Mouse (Mus musculus) layer of hippocampus, postnatal 14 days (tissue): ENCODE measurements around the gene Itm2c. TPM values are rescaled to one million over a fixed set of nuclear protein-coding genes. Genes with fewer than 3 reads are reported as not detected.
A peak's percentile ranks its signal among the peaks of the same experiment; 100 is the strongest.

Experiments used
- DNase-seq, 2 experiments: peaks; one replicate each; pipeline ENCODE4 v3.0.0; 2021 to 2022; ENCODE audit warnings: low spot score in 2 of 2, mixed read lengths in 1 of 2
- long read RNA-seq, 2 experiments: library from polyadenylated mRNA; stranded (forward); transcript quantifications; one replicate each; pipeline ENCODE4 v2.0.0; 2021
- total RNA-seq, 2 experiments: library from RNA; stranded (reverse); gene quantifications; 2 replicates each; pipeline ENCODE4 v1.2.3; 2021

Gene Itm2c
- 100 to 1,000 TPM; 505 to 525 TPM for total RNA-seq
- long read RNA-seq, experiment 1, transcript Itm2c-202 (3 exons, 768 nt): minor isoform, 7 of 646 reads
- long read RNA-seq, experiment 1, transcript Itm2c-201 (6 exons, 2,230 nt): major isoform, 586 of 646 reads
- long read RNA-seq, experiment 1, partial matches to known transcripts: 42 of 646 reads
- long read RNA-seq, experiment 1, other reads (novel, unspliced or antisense): 11 of 646 reads
- long read RNA-seq, experiment 2, transcript Itm2c-201 (6 exons, 2,230 nt): major isoform, 609 of 686 reads
- long read RNA-seq, experiment 2, partial matches to known transcripts: 66 of 686 reads
- long read RNA-seq, experiment 2, other reads (novel, unspliced or antisense): 7 of 686 reads

- peak; percentile 84 to 91 for DNase-seq
Measured at GRCm38 (mm10) chr1:85894231-85894747, at the start of gene Itm2c. Gene Itm2c, plus strand, starts transcription at chr1:85894281.

- DNase-seq: no peak
Measured at GRCm38 (mm10) chr1:85844981-85845380, 49.1 kb upstream of the Itm2c start.

- no peak for DNase-seq
Measured at GRCm38 (mm10) chr1:85845476-85845875, 48.6 kb upstream of the Itm2c start.

DNA sequence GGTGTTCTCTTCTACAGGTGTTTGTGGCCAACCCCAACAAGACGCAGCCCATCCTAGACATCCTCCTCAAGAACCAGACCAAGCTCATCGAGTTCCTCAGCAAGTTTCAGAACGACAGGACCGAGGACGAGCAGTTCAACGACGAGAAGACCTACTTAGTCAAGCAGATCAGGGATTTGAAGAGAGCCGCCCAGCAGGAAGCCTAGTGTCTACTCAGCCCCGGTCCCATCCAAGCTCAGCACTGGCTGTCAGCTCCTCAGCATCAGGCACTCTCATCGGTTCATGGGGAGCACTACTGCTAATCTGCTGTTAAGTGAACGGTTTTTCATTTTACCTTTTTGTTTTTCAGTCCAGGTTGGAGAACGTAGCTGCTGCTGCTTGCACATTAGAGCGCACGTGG, 45.1 kb upstream of the Itm2c start:
- DNase-seq: no peak

DNA sequence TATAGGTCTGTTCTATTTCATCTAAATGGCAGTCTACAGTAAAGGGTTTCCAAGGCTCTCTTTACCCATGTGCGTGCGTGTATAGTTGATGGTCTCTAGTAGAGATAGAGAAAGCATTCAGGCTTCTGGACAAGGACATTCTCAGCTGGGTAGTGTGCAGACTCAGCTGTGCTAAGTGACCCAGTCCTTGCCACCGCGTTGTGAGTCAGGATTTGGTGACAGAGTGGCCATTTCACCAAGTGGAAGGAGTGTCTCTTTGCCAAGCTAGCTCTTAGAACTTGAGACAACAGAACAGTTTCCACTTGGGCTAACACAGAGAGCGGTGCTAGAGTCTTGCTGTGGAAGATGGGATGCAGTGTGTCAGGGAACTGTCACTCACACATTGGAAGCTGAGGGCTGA, 43.2 kb upstream of the Itm2c start:
- DNase-seq: no peak

DNA sequence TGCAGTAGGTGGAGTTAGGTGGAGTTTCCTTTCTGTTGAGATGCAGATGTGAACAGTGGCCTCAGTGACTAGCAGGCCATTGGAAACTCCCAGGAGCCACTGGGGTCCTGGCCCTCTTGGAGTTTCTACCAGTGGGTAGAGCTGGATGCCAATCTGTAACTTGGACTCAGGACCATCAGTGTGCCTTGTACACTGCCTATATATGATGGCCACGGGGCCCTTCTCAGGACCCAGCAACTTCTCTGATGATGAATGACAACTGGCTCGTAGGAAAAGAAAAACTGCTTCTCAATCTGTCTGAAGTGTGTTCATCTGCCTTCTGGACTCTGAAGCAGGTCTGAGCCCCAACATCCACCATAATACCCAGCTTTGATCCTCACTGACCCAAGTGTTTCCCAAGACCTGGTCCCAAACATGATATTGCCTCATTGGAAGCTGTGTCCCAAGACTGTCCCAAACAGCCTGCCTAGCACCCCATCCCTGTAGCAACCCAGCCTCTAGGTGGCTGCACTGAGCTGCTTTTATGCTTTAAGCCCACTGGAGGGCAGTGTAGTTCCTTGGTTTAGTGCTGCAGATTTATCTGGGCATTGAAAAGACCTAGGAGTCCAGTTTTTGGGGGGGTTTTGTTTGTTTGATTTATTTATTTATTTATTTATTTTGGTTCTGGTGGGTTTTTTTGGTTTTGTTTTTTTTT, 40.9 kb upstream of the Itm2c start:
- peak; percentile 70 to 85 for DNase-seq

DNA sequence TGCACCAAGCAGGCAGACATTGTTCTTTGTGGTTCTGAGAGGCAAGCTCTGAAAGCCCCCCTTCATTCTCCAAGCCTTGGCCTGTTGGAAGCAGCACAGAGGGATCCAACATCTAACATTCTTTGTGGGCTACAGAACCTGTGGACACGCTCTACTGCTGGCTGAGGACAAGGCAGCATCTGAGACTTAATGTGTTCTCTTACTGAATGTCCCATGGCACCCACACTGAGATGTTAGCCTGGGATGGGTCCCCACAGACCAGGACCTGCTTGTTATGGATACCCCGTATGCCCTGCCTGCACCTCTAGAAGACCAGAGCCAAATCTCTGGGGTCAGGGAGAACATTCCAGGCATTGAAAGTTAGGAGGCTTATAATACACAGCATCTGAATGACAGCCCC, 40.2 kb upstream of the Itm2c start:
- DNase-seq: no peak

GRCm38 (mm10) chr1:85854475-85854874, 39.6 kb upstream of the Itm2c start:
- DNase-seq: no peak

- DNase-seq: no peak
Measured at GRCm38 (mm10) chr1:85856266-85856665, 37.8 kb upstream of the Itm2c start.

DNA sequence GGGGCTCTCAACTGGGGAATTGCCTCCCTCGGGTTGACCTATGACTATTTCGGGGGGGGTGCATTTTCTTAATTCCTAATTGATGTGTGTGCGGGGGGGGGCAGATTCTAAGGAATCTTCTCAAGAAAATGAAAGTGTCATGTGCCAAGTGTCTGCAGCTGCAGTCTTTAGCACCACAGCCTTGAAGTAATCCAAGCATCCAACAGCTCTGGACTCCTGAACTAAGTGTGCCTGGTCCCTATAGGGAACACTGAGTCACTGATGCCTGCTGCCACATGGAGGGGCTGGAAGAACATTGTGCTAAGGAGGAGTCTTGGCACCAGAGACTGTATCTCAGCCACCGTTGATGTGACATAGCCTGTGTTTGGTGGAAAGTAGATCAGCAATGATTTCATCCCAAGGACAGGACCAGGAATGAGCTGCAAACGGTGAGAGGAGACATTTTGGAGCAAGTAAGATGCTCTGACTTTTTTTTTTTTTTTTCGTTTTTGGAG, 36.8 kb upstream of the Itm2c start:
- no peak for DNase-seq

GRCm38 (mm10) chr1:85864383-85864782, 29.7 kb upstream of the Itm2c start:
- no peak for DNase-seq

DNA sequence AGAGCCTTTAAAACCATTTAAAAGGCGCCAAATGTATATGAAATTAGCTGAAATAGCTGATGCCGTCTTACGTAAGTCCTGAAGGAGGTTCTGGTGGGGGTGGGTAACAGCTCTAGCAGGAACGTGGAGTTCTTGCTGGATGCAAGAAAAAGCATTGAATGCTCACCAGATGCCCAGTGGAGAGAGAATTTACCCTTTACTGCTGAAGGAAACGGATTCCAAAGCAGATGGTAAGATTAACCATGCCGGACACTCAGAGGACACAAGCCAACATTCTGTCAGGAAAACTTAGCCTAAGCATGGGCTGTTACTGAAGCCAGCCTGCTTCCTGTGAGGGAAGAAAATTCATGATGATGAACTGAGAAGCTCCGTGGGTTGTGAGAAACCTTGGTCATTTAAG, 24.1 kb upstream of the Itm2c start:
- DNase-seq: peak in 1 of 2 experiments; percentile 42

DNA sequence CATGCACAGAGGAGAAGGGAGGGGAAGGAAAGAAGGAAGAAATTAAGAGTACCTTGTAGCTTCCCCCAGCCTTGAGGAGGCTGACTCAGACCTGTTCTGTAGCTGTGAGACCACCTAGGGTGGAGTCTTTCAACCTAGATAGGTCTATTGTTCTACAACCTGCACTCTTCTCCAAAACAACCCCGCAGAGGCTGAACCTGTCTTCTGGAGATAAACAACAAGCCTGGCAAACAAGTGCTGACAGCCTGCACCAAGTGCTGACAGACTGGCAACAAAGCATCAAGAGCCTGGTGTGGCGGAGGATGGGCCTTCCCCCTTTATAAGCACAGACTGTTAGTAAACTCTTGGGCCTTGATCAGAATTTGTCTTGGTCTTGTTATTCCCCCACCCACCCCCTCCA, 23.5 kb upstream of the Itm2c start:
- DNase-seq: peak in 1 of 2 experiments; percentile 38

DNA sequence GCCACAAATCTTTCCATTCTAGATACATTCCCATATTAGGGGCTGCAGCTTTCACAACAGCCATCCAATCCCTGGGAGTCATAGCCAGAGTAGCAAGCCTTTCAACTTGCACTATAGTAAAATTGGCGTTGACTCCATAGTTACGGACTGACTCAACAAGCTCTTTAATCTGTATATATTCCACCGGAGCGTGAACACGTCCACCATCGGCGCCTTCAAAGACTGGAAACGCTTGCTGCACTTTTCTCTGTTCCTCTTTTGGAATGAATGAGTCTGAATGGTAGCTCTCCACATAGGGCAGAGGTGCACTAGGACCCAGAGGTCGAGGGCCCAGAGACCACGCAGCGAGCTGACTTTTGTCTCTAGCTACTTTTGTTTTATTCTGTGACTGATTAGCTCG, 12.1 kb upstream of the Itm2c start:
- no peak for DNase-seq

DNA sequence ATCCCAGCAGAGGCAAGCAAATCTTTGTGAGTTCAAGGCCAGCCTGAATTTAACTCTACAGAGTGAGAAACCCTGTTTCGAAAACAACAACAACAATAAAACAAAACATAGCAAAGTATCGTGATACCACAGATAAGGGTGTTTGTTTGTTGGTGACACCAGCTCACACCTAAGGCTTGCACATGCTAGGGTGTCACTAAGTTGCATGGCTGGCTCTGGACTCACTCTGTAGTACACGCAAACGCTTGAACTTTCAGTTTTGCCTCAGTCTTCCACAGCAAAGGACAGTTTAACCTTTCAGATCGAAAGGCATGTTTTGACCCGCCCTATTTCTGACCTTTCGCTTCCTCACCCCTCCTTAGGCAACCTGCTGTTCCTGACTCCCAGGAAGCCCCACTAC, 6.9 kb upstream of the Itm2c start:
- DNase-seq: no peak

DNA sequence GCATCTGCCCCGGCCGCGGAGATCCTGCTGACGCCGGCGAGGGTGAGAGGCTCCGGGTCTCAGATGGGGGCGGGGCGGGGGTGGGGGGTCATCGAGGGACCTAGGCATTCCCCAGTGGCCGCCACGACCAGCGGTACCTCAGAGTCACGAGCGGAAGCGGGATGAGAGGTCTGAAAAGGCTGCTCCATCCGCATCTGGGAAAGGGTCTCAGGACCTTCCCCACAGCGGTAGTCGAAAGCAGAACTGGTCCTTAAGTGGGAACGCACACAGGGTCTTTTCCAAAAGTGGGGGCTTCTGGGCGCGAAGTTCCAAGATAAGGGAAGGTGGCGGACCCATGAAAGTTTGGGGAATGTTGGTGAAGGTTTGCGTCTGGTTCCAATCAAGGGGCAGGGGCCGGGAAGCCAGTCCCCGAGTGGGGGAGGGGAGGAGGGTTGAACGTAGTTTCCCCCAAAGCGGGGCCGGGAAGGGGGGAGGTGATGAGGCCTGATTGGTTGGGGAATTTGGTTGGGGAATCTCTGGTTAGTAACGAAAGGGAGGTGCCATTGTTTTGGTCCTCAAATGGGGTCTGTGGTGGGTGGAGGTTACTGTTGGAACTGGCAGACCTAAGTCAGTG, 773 bp downstream of the Itm2c start:
- peak; percentile 66 to 79 for DNase-seq

DNA sequence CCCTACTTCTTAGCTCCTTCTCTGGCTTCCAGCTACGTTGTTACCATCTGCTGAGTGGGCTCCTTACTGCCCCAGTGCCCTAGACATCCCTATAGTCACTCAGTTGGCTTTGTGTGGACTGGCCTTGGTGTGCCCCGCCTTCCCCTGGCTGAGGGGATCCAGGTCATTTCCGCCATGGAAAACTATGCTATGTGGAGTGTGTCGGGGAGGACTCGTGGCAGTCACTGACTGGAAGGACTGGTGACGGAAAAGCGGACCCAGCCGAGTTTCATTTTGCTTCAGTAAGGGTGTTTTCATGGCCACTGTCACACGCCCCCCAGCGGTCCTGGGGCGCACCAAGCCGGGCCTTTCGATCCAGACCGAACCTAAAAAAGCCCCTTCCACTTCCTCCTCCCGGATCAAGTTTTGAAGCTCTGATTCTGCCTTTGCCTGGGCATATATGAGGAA, 1.3 kb downstream of the Itm2c start:
- DNase-seq: peak; percentile 66 to 70

DNA sequence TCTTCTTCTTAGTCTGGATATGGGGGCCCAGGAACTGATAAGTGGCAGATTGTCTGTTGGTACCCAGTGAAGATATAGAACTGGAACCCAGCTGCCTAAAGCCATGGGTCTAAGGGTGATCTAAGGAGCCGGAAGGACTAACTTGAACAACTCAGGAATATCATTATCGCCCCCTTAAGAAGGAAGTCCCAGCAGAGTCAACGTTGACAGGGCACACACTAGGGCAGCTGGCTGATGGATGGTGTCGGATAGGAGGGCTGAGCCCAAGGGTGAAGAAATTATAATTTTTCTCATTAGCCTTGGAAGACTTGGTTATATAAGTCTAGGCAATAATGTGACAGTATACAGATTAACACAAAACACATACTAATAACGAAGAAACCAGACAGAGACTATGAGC, 2.0 kb downstream of the Itm2c start:
- no peak for DNase-seq

DNA sequence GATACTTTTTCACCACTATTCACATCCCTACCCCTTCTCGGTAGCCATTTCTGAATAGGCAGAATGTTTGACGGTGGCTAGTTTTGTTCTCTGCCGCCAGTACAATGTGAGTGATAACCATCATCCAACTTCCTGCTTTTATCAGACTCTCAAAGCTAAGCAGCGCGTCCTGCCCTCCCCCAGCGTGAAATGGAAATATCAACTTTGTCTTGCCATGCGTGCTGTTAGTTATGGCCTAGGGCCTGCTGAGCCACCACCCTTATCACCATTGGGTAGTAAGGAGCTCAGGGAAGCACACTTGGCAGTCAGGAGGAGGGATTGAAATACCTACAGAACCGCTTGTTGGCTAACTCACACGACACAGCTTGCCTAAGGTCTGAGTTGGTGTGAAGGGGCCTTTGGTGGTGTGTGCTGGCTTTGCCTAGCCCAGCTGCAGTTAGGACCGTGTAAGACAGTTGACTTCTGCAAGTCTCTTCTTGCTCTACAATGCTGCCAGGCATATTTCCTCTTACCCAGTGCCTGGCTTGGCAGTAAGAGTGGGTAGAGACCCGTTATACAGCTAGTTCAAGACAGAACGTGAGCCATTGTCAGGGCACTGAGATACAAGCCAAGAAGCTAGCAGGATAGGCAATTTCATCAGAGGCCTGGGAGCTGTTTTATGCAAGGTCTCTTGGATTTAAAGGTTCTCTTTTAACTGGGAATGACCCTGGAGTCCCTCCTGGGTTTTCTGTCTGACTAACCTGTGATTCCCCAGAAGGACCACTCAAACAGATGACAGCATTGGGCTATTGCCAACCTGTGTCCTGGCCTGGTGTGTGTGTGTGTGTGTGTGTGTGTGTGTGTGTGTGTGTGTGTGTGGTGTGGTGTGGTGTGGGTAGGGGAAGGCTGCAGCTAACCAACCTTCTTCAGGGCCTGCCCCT, 3.0 kb downstream of the Itm2c start:
- no peak for DNase-seq

DNA sequence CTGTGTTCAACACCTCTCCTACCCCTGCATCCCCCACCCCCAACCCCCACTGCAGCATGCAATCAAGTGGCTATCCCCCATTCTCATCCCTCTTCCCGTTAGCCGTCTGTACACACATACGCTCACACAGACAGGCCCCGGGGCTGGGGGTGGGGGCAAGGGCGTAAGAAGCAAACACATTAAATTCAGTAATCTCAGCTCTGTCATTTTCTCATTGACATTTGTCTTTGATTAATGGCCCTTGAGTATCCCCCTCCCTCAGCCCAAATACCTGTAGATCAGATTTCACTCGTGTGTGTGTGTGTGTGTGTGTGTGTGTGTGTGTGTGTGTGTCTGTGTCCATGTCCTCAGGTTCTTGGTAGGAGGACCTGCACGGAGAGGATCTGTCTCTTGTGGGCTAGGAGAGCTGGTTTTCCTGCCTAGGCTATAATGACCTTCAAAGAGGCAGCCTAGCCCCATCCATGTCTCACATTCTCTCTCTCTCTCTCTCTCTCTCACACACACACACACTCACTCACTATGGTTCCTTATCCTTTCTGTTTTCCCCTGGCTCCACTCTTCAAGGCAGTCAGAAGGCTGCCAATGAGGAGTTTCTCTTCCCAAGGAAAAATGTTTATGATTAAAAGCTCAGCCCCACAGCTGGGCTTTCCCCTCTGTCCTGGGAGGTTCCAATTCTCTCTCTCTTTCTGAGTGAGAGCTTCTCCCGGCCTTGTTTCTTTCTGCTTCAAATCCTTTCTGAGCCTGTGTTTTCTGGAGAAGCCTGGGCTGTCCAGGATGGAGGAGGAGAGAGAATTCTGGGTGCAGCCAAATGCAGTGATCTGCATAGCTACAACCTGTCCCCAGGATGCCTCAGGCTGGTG, 4.0 kb downstream of the Itm2c start:
- DNase-seq: no peak
